Mouse (Mus musculus): ENCODE measurements around the gene Sorcs1. TPM values are rescaled to one million over a fixed set of nuclear protein-coding genes. Genes with fewer than 3 reads are reported as not detected.

Sorcs1 gene
- total RNA-seq, 2 experiments from 2014 or later: 0.43 to 0.56 TPM

DNA sequence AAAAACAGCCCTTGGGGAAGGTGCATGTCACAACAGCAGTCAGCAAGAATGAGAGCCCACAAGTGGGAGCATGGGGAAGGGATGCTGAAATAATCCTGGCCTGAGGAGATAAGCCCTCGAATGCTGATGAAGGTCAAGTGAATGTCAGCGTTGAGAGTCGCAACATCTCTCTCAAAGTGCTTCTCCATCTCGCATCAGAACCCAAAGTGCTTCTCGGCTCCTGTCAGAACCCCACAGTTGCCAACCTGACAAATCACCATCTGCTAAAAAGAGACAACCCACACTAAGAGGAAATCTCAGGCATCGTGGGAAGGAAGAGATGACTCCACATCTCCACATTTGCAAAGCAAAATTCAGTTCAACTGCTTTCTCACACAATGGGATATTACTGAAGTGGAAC, 119.7 kb downstream of the Sorcs1 start:
- no peak for DNase-seq

DNA sequence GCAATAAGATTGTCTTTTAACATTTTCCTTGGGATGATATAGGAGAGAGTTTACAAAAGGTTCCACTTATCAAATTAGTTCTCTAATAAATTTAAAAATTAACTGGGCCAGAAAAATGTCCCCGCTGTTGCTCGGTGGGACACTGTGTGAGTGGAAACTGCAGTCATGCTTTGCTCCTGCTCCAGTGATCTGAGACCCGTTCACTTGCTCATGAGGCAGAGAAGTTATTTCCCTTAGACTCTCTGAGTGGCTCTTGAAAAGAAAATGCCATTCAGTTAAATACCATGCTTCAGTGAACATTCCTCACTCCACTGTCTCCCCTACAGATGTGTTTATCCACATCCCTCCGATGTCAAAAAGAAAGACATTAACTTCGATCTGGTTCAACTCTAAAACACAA, 144.4 kb downstream of the Sorcs1 start:
- DNase-seq: no peak

GRCm38 (mm10) chr19:50527835-50528234, 150.6 kb downstream of the Sorcs1 start:
- no peak for DNase-seq

- no peak for DNase-seq
These were observed 152.4 kb downstream of the Sorcs1 start for GRCm38 (mm10) chr19:50526094-50526493.

- DNase-seq: no peak
These were observed 156.5 kb downstream of the Sorcs1 start for GRCm38 (mm10) chr19:50521943-50522342.

DNA sequence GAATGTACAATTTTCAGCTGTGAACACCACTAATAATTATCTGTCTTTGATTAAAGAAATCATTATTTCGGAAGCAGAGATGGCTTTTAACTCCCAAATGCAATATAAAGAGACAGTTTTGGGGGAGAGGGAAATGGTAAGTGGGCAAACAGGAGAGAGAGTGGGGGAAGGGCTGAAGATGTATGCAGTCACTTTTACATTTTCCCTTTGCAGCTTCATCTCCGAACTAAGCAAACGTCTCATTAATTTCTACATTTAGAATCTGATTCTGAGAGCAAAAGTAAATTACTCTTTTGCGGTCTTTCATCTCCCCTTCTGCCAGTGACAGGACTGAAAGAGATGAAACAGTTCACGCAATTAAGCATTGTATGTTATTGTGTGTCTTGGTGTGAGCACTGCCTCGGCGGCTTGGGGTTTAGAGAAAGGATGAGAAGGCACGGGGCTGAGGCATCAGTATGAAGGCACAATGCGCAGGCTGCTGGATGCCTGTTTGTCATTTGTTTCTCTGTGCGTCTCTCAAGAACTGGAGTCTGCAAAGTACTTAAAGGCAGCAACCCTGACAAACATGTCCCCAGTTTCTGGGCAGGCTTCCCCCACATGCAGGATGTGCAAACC, 163.3 kb downstream of the Sorcs1 start:
- no peak for DNase-seq

DNA sequence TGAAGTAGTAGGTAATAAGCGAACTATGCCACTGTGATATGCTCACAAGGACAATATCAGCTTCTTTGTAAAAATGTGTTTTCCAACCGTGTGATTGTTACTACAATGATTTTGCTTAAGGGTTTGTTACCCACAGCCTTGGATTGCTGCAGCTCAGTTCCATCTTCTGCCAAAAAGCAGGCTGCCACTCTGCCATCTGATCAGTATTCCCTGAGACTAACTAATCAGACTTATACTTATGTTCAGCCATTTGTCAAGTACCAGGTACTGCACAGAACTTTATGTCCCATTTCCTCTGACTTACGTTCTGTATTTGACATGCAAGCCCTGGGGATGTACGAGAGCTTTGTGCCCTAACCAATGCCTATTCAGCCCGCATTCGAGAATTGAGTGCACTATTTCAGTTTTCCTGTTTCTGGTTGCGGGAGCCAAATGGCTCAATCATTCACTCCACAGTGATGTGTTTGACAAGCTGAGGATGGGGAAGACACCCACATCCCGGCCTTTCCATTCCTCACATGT, 164.1 kb downstream of the Sorcs1 start:
- DNase-seq: no peak

GRCm38 (mm10) chr19:50502816-50503215, 175.6 kb downstream of the Sorcs1 start:
- DNase-seq: no peak

GRCm38 (mm10) chr19:50491121-50491520, 187.3 kb downstream of the Sorcs1 start:
- no peak for DNase-seq

- DNase-seq: no peak
These were observed 187.7 kb downstream of the Sorcs1 start for GRCm38 (mm10) chr19:50490721-50491120.

- DNase-seq: no peak
These were observed 188.7 kb downstream of the Sorcs1 start for GRCm38 (mm10) chr19:50489786-50490185.

DNA sequence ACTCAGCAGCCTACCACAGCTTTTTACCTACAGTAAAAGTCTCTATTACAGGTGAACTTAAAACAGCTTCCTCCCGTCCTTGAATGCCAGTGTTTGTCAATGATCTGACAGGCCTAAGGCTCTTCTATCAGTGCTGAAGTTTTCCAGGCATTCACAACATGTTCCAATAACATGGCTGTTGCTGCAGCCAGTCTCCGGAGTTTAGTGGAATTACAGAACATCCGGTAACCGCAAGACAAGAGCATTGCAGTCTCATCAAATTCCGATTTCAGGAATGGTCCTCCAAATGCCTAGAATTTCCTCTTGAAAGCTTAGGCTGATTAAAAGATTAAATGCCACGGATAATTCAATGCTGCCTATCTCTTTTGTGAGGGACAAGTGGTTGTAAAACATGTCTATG, 190.0 kb downstream of the Sorcs1 start:
- no peak for DNase-seq

GRCm38 (mm10) chr19:50487768-50488167, 190.7 kb downstream of the Sorcs1 start:
- DNase-seq: no peak

- DNase-seq: no peak
These were observed 192.1 kb downstream of the Sorcs1 start for GRCm38 (mm10) chr19:50486345-50486744.

GRCm38 (mm10) chr19:50476774-50477173, 201.7 kb downstream of the Sorcs1 start:
- DNase-seq: no peak

DNA sequence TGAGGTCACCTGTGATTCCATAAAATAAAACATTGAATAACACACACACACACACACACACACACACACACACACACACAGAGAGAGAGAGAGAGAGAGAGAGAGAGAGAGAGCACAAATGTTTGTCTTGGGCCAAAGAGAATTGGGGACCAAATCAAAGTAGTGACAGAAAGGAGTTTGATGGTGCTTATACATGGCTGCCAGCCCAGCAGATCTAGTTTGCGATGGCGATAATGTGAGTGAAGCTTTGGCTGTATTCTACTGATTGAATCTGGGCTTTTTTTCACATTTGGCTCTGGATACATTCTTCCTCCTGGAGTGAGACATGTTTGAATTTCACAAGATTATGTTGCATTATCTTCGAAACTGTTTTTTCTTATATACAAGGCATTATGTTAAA, 209.9 kb downstream of the Sorcs1 start:
- no peak for DNase-seq

DNA sequence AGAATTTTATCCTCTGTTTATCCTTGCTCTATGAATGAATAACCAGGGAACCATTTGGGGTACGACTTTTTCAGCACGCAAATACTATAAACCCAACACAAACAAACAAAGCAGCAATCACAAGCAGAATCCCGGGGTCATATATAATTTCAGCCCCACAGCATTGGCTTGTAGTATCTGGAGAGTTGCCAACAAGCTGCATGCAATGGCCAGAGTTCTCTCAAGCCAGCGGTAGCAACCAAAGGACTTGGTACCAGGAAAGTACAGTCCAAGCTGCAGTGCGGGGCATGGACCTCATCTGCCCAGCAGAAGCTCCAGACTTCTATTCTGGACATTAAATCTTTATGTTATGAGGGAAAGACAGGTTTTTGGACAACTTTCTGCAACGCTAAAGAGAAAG, 213.6 kb downstream of the Sorcs1 start:
- no peak for DNase-seq

DNA sequence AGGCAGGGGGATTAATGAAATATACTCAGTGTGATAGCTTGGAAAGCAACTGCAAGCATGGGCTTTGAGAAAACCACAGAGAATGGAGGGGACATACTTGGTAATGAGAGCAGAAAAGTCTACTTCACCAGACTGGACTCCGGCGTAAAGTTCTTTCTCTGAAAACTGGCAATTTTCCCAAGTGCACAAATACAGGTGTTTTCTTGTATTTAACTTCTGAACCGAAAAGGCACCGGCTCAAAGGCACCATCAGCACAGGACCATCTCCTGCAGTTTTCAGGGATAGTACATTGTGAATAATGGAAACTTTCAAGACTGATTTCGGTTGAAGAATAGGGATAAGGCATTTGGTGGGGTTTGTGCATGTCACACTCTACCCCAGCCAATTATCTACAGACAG, 219.9 kb downstream of the Sorcs1 start:
- no peak for DNase-seq

DNA sequence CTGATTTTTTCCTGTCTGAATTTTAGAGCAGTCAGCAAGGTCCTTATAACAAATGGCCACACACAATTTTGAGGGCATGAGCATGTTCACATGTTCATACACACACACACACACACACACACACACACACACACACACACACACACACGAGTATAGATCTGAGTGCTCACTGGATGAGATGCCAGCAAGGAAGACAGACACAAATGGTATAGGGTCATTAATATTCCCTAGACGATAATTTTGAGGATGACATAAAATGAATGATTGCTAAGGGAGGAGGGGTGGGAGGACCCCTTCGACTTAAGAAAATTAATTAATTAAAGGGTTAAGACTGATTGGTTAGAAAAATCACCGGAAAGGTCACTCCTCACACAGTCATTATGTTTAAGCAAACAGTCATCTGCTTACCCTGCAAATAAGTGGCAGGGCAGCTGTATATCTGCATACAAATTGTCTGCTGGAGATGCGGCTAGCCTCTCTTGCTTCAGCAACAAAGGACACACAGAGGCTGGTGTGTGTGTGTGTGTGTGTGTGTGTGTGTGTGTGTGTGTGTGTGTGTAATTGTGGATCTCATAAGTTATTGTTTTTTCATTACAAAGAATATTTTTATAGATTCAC, 221.1 kb downstream of the Sorcs1 start:
- no peak for DNase-seq

DNA sequence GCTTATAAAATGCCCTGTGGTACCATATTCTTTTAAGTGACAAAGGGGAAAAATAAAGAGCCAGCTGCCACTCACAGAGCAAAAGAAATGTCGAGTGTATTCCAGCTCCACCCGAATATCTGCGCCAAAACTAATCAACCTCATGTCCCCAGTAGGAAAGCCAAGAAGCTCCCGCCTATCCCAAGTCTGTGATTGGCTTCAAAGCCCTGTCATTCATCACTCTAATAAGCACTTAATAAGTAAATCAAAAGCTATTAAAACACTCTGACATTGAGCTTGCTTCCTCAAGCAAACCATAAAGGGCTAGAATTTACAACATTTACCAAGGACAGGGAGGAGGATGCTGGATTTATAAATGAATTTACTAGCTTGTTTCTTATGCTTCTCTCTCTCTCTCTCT, 237.3 kb downstream of the Sorcs1 start:
- no peak for DNase-seq

GRCm38 (mm10) chr19:50440246-50440910, 238.1 kb downstream of the Sorcs1 start:
- DNase-seq: no peak

DNA sequence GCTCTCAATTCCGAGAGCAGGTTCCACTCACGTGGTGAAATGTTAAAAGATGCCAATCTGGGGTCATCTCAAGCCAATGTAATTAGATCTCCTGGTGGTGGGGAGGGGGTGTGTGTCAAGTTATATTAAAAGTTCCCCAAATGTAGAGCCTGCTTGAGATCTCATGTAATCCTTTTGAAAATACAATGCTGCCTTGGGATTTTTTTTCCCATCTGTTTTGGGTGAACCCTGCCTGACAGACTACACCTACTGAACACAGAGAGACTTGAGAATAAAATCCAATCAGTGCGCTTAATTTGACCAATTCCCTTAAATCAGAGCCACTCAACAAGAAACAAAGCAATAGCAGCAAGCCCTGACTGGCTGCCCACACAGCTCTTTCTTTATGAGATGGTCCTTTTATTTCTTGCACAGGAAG, 239.0 kb downstream of the Sorcs1 start:
- DNase-seq: no peak

DNA sequence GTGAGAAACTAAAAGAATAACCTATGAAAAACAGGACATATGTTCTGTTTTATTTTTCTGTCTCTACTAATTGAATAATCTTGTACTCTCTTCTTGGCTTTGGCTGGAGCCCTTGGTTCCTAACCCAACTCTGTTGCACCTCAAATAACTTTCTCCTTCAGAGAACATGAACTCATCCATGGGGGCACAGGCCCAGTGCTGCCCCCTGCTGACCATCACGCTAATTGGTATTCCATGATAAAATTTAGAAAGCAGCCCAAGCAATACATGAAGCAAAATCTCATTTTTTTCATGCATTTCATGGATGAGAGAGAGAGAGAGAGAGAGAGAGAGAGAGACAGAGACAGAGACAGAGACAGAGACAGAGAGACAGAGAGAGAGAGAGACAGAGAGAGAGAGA, 255.5 kb downstream of the Sorcs1 start:
- DNase-seq: peak; percentile 12 to 46
